Mouse (Mus musculus): ENCODE measurements around the gene Usp19. TPM values are rescaled to one million over a fixed set of nuclear protein-coding genes. Genes with fewer than 3 reads are reported as not detected.

Usp19 gene
- polyA plus RNA-seq, 1 experiment, result 172 TPM

Other genes with a start within 250 kb of the Usp19 start
- 36.1 and 38.8 TPM in 2 replicates for gene Dag1, start 226.6 kb upstream of the Usp19 start, polyA plus RNA-seq (2012; rRNA removed)
- 85.9 and 110 TPM in 2 replicates for gene Nicn1, start 200.2 kb upstream of the Usp19 start, polyA plus RNA-seq (2012; rRNA removed)
- gene Amt, start 193.7 kb upstream of the Usp19 start, polyA plus RNA-seq (2012; rRNA removed), result 57.5 and 60.3 TPM in 2 replicates
- gene Rhoa, start 184.5 kb upstream of the Usp19 start, polyA plus RNA-seq (2012; rRNA removed), result 153 and 170 TPM in 2 replicates
- gene Tcta, start 184.4 kb upstream of the Usp19 start, polyA plus RNA-seq (2012; rRNA removed), result 47.5 and 53.5 TPM in 2 replicates
- gene Gpx1, start 151.7 kb upstream of the Usp19 start, polyA plus RNA-seq (2012; rRNA removed), result 271 and 307 TPM in 2 replicates
- gene Usp4, start 142.7 kb upstream of the Usp19 start, polyA plus RNA-seq (2012; rRNA removed), result 116 and 128 TPM in 2 replicates
- 1.5 and 1.6 TPM in 2 replicates for gene 1700102P08Rik, start 97.8 kb upstream of the Usp19 start, polyA plus RNA-seq (2012; rRNA removed)
- 0.86 and 0.98 TPM in 2 replicates for gene Ccdc36, start 62.1 kb upstream of the Usp19 start, polyA plus RNA-seq (2012; rRNA removed)
- gene BC048562, start 54.1 kb upstream of the Usp19 start, polyA plus RNA-seq (2012; rRNA removed), result not detected in 2 replicates
- 22.3 and 22.6 TPM in 2 replicates for gene Ccdc71, start 30.1 kb upstream of the Usp19 start, polyA plus RNA-seq (2012; rRNA removed)
- 62.5 and 63.7 TPM in 2 replicates for gene Klhdc8b, start 29.0 kb upstream of the Usp19 start, polyA plus RNA-seq (2012; rRNA removed)
- gene Lamb2, start 10.9 kb upstream of the Usp19 start, polyA plus RNA-seq (2012; rRNA removed), result 36.6 and 38.1 TPM in 2 replicates
- 123 and 126 TPM in 2 replicates for gene Qars, start 17.1 kb downstream of the Usp19 start, polyA plus RNA-seq (2012; rRNA removed)
- gene Qrich1, start 26.2 kb downstream of the Usp19 start, polyA plus RNA-seq (2012; rRNA removed), result 98.2 and 129 TPM in 2 replicates
- 72.2 and 74.4 TPM in 2 replicates for gene Impdh2, start 69.7 kb downstream of the Usp19 start, polyA plus RNA-seq (2012; rRNA removed)
- gene Ndufaf3, start 76.8 kb downstream of the Usp19 start, polyA plus RNA-seq (2012; rRNA removed), result 61.2 and 63.4 TPM in 2 replicates
- 259 and 275 TPM in 2 replicates for gene Dalrd3, start 79.3 kb downstream of the Usp19 start, polyA plus RNA-seq (2012; rRNA removed)
- 114 and 138 TPM in 2 replicates for gene Wdr6, start 88.1 kb downstream of the Usp19 start, polyA plus RNA-seq (2012; rRNA removed)
- gene P4htm, start 107.1 kb downstream of the Usp19 start, polyA plus RNA-seq (2012; rRNA removed), result 105 TPM in 2 replicates
- 47.2 and 49.0 TPM in 2 replicates for gene Arih2, start 158.8 kb downstream of the Usp19 start, polyA plus RNA-seq (2012; rRNA removed)
- gene Slc25a20, start 171.5 kb downstream of the Usp19 start, polyA plus RNA-seq (2012; rRNA removed), result 14.3 and 15.2 TPM in 2 replicates
- gene Prkar2a, start 198.7 kb downstream of the Usp19 start, polyA plus RNA-seq (2012; rRNA removed), result 21.9 and 23.3 TPM in 2 replicates